Mouse (Mus musculus) hindbrain, embryonic 11.5 days (tissue): ENCODE results near the gene Gm10053. TPM values are rescaled to one million over a fixed set of nuclear protein-coding genes. Genes with fewer than 3 reads are reported as not detected.

Source experiments
- ATAC-seq: fragments of 200-750 bp; cut with Nextera tagmentation; 2 replicates; pipeline ENCODE4 v1.8.0; 2017; ENCODE audit warnings: mild to moderate bottlenecking, moderate TSS enrichment, moderate library complexity; ENCODE audit not compliant: low FRiP score
- DNase-seq: peaks from one replicate; pipeline ENCODE4 v3.0.0-alpha.2; 2015; ENCODE audit warnings: low spot score
- H3K27ac ChIP-seq: fragments of 300-500 bp; sonication (generic); 2 replicates; pipeline ENCODE4 v1.5.1; 2014; ENCODE audit warnings: mild to moderate bottlenecking, low read depth, low read length
- H3K27me3 ChIP-seq: fragments of 300-500 bp; sonication (generic); 2 replicates; pipeline ENCODE4 v1.6.1; 2014; ENCODE audit warnings: mild to moderate bottlenecking, low read length, moderate library complexity, mixed read lengths; ENCODE audit not compliant: control insufficient read depth, insufficient read depth
- H3K36me3 ChIP-seq: fragments of 300-500 bp; sonication (generic); 2 replicates; pipeline ENCODE4 v1.6.1; 2014; ENCODE audit warnings: mild to moderate bottlenecking, low read length, moderate library complexity, mixed read lengths; ENCODE audit not compliant: control insufficient read depth, insufficient read depth
- H3K4me1 ChIP-seq: fragments of 300-500 bp; sonication (generic); replicated peaks from 2 replicates; pipeline ENCODE4 v1.6.1; 2014; ENCODE audit warnings: low read length, mixed read lengths; ENCODE audit not compliant: control insufficient read depth, insufficient read depth
- H3K4me2 ChIP-seq: fragments of 300-500 bp; sonication (generic); replicated peaks from 2 replicates; pipeline ENCODE4 v1.6.1; 2014; ENCODE audit warnings: mild to moderate bottlenecking, low read depth, low read length
- H3K4me3 ChIP-seq: fragments of 300-500 bp; sonication (generic); 2 replicates; pipeline ENCODE4 v1.5.1; 2014; ENCODE audit warnings: low read depth, low read length
- H3K9ac ChIP-seq: fragments of 300-500 bp; sonication (generic); 2 replicates; pipeline ENCODE4 v1.6.1; 2014; ENCODE audit warnings: low read depth, low read length
- H3K9me3 ChIP-seq: fragments of 300-500 bp; sonication (generic); 2 replicates; pipeline ENCODE4 v1.6.1; 2016; ENCODE audit warnings: low read length; ENCODE audit not compliant: control insufficient read depth
- WGBS: fragments of 180-500 bp; shearing (Covaris S2); extraction: QIAGEN DNeasy Blood & Tissue Kit; methylation state at CpG from one replicate; pipeline ENCODE4 v1.1.7; 2014; 5-methylcytosine and 5-hydroxymethylcytosine counted together
- polyA plus RNA-seq: library from polyadenylated mRNA; unstranded; fragments of >200 nt; fragmentation: Nextera tagmentation; extraction: Ambion mirVana; gene quantifications from 2 replicates; pipeline ENCODE4 v1.2.1, GENCODE M21; 2014

Gene Gm10053
- polyA plus RNA-seq, 1 experiment from 2014 or later, result 244 TPM

- Histone ChIP-seq H3K36me3 (no peaks in the 10 kb centered on the region), H3K27me3 (peaks cover 59% of the 10 kb centered on the region), H3K4me1 (peaks cover 7% of the 10 kb centered on the region), H3K27ac (no peak overlapping the region), H3K9ac (no peak overlapping the region), H3K9me3 (no peaks in the 10 kb centered on the region), H3K4me2 (peak overlapping the region; percentile 4; the same call in 1 of the 2 replicates), H3K4me3 (no peak overlapping the region)
- WGBS, result 2% methylated on average over 20 of the region's 20 CpGs
- ATAC-seq (no peak), DNase-seq (peak; percentile 51)
These were observed 22.6 kb downstream of the Gm10053 start for GRCm38 (mm10) chr19:24897896-24898736.

GRCm38 (mm10) chr19:24898737-24899577, 23.5 kb downstream of the Gm10053 start:
- Histone ChIP-seq H3K9me3 (no peaks in the 10 kb centered on the region), H3K4me3 (peak overlapping the region; percentile 26), H3K4me1 (peaks cover 7% of the 10 kb centered on the region), H3K27ac (no peak overlapping the region), H3K9ac (no peak overlapping the region), H3K36me3 (no peaks in the 10 kb centered on the region), H3K4me2 (peak overlapping the region; percentile 46), H3K27me3 (peaks cover 61% of the 10 kb centered on the region)
- peak; percentile 67 for DNase-seq
- WGBS, result 3% methylated on average over 34 of the region's 34 CpGs
- no peak for ATAC-seq

GRCm38 (mm10) chr19:24899578-24900544, 24.4 kb downstream of the Gm10053 start:
- Histone ChIP-seq H3K27me3 (peaks cover 61% of the 10 kb centered on the region), H3K36me3 (no peaks in the 10 kb centered on the region), H3K27ac (no peak overlapping the region), H3K4me2 (peak overlapping the region; percentile 46), H3K4me3 (peak overlapping the region; percentile 26), H3K9me3 (no peaks in the 10 kb centered on the region), H3K4me1 (peaks cover 7% of the 10 kb centered on the region), H3K9ac (no peak overlapping the region)
- ATAC-seq, result peak; percentile 43
- DNase-seq, result peak; percentile 70
- WGBS, result under 1% methylated on average over 83 of the region's 84 CpGs

GRCm38 (mm10) chr19:24900581-24901220, 25.2 kb downstream of the Gm10053 start, which contains the start of gene Foxd4:
Foxd4 (minus strand) TSS chr19:24901197.
- Histone ChIP-seq H3K4me3 (peak within 1 kb of the TSS; percentile 26), H3K4me1 (peaks cover 7% of the 10 kb centered on the region), H3K9ac (no peak within 1 kb of the TSS), H3K9me3 (no peaks in the 10 kb centered on the region), H3K27ac (no peak within 1 kb of the TSS), H3K27me3 (peaks cover 61% of the 10 kb centered on the region), H3K36me3 (no peaks in the 10 kb centered on the region), H3K4me2 (peak within 1 kb of the TSS; percentile 46)
- WGBS, result under 1% methylated on average over 27 of the region's 27 CpGs
- DNase-seq (peak; percentile 63), ATAC-seq (no peak)

- H3K9me3 ChIP-seq, result no peaks in the 10 kb centered on the region
- H3K27me3 ChIP-seq, result peaks cover 55% of the 10 kb centered on the region
- H3K4me2 ChIP-seq, result no peak overlapping the region
- no peak overlapping the region for H3K9ac ChIP-seq
- H3K4me3 ChIP-seq, result no peak overlapping the region
- H3K36me3 ChIP-seq, result no peaks in the 10 kb centered on the region
- no peak overlapping the region for H3K27ac ChIP-seq
- 10% methylated on average over 3 of the region's 3 CpGs for WGBS
- ATAC-seq, result no peak
- peaks cover 7% of the 10 kb centered on the region for H3K4me1 ChIP-seq
- DNase-seq, result peak; percentile 26
These were observed 26.2 kb downstream of the Gm10053 start for GRCm38 (mm10) chr19:24901666-24902065.

- no peak for DNase-seq
- Histone ChIP-seq H3K4me1 (peaks cover 7% of the 10 kb centered on the region), H3K9ac (no peak overlapping the region), H3K36me3 (no peaks in the 10 kb centered on the region), H3K27me3 (peaks cover 49% of the 10 kb centered on the region), H3K4me2 (no peak overlapping the region), H3K9me3 (no peaks in the 10 kb centered on the region), H3K27ac (no peak overlapping the region), H3K4me3 (no peak overlapping the region)
- 0% methylated on average over 2 of the region's 2 CpGs for WGBS
- ATAC-seq, result no peak
These were observed 26.8 kb downstream of the Gm10053 start for GRCm38 (mm10) chr19:24902256-24902655.

GRCm38 (mm10) chr19:24902821-24903220, 27.3 kb downstream of the Gm10053 start:
- WGBS, result 46% methylated on average over 2 of the region's 2 CpGs
- no peak for DNase-seq

More at GRCm38 (mm10) chr19:24902821-24903220, 27.3 kb downstream of the Gm10053 start:
- no peak overlapping the region for H3K4me3 ChIP-seq
- ATAC-seq, result no peak
- peaks cover 7% of the 10 kb centered on the region for H3K4me1 ChIP-seq
- H3K27me3 ChIP-seq, result peaks cover 44% of the 10 kb centered on the region
- no peak overlapping the region for H3K9ac ChIP-seq
- H3K9me3 ChIP-seq, result no peaks in the 10 kb centered on the region
- no peak overlapping the region for H3K4me2 ChIP-seq
- H3K36me3 ChIP-seq, result no peaks in the 10 kb centered on the region
- no peak overlapping the region for H3K27ac ChIP-seq
